Mouse (Mus musculus) kidney, postnatal 4 days (tissue): ENCODE measurements around the gene Olfr710.
"Not testable (repeated sequence)": the region's sequence is repeated elsewhere in the genome, so short reads cannot be mapped to it uniquely, and the experiment has no call there.

Source experiments
- DNase-seq, 2 experiments: peaks; one replicate each; pipeline ENCODE4 v3.0.0; 2021; ENCODE audit warnings: mixed read lengths in 2 of 2

Olfr710 gene

GRCm38 (mm10) chr7:106948212-106948611 lies at the start of gene Olfr710:
TSS of gene Olfr710 (minus strand) at chr7:106948312.
- DNase-seq: no peak

- DNase-seq: no peak
Observed at GRCm38 (mm10) chr7:106985236-106985635, 37.1 kb upstream of the Olfr710 start.

DNA sequence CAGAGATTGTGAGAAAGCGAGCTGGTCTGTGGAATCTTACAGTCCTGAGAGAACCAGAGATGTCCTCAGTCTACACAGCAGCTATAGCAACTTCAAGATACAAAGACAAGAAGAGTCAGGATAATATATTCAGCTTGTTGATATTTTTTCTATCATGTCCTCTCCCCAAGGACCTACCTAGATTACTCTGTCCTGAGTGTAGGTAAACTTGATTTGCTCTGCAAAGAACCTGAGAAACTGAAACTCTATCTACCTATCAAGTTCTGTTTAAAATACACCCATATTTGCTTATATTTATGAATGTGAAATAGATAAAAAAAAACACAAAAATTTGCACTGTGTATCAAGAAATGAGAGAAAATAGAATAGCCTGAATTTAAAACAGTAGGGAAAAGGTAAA lies 27.2 kb upstream of the Olfr710 start, which contains the start of gene Olfr711:
TSS of gene Olfr711 (minus strand) at position 101 of the 400 bp plus-strand sequence.
- no peak for DNase-seq

GRCm38 (mm10) chr7:106967503-106967902 lies 19.4 kb upstream of the Olfr710 start:
- DNase-seq: peak in 1 of 2 experiments; percentile 4

- DNase-seq: no peak
Observed at GRCm38 (mm10) chr7:106963837-106964236, 15.7 kb upstream of the Olfr710 start, which contains the start of gene Olfr6. TSS of gene Olfr6 (minus strand) at chr7:106963937.

GRCm38 (mm10) chr7:106932119-106932518 lies 16.0 kb downstream of the Olfr710 start, which contains the start of gene Olfr709-ps1:
TSS of gene Olfr709-ps1 (minus strand) at chr7:106932219.
- DNase-seq: no peak

DNA sequence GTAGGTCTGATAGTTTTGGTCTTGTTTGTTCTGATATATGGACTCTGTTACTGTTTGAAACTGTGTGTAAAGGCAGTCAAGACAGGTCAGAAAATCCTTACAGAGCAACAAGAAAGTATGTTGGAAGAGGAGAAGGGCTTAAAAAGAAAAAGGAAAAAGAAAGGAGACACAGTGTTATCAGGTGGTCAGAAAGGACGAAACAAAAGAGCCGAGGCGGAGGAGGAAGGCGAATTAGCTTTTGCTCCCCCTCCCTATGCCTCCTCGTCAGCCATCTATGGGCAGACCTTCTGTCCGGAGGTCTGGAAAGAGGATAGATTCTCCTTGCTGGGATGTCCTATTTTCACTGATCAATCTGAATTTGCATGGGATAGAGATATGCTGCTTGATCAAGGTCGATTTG lies 27.2 kb downstream of the Olfr710 start:
- DNase-seq: not testable (repeated sequence)

DNA sequence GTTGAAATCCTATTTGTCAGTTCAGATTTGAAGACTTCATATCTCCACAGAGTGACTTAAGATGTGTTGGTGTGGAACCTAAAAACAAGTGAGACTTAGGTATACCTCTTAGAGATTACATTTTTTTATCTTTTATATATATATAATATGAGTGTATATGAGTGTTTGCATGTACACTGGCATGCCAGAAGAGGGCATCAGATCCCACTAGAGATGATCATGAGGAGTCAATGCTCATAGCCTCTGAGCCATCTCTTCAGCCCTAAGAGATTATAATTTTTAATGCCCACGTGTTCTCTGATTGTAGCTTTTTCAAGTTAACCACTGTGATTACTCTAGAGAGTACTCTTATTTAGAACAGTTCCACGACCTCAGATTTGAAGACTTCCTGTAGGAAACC lies 40.4 kb downstream of the Olfr710 start, which contains the start of gene Olfr1532-ps1:
TSS of gene Olfr1532-ps1 (plus strand) at position 326 of the 400 bp plus-strand sequence.
- no peak for DNase-seq

GRCm38 (mm10) chr7:106901141-106901540 lies 47.0 kb downstream of the Olfr710 start, which contains the start of gene Olfr707:
TSS of gene Olfr707 (minus strand) at chr7:106901241.
- DNase-seq: not testable (repeated sequence)
